Mouse (Mus musculus): ENCODE data around the gene Hes2. TPM values are rescaled to one million over a fixed set of nuclear protein-coding genes. Genes with fewer than 3 reads are reported as not detected.

Gene Hes2
- polyA plus RNA-seq, 1 experiment from 2014 or later = not detected

DNA sequence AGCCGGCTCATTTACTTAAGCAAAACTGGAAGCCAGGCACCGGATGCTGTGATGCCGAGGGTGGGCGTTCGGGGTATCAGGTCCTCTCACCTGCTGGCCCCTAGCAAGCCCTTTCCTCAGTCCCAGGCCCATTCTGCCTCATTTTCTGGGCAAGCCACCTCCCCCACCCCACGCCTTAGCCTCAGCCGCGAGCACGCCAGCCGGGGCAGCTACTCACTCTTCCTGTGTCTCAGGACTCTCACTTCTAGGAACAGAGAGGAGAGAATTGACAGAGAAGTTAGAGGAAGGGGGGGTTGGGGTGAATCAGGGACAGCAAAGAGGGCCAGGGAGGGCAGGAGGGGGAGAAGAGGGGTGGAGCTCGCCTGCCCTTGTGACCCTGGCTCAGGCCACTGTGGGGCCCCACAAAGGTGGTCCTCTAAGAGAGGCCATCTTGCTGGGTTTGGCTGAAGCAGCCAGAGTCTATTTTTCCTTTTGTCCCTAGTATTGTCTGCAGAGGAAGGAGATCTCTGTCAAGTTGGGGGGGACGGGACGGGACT lies 29.2 kb upstream of the Hes2 start:
- WGBS = 36% methylated on average over 13 of the region's 13 CpGs
- Histone ChIP-seq H3K4me1 (replicated peaks; ENCODE audit: control insufficient read depth, insufficient read depth, low read length) (peaks cover 13% of the 10 kb centered on the region), H3K4me2 (peak overlapping the region; percentile 68), H3K36me3 (ENCODE audit: control insufficient read depth, insufficient read depth, low read length) (no peaks in the 10 kb centered on the region), H3K27ac (ENCODE audit: low read depth, low read length) (no peak overlapping the region), H3K9ac (ENCODE audit: low read depth, low read length) (no peak overlapping the region), H3K27me3 (replicated peaks; ENCODE audit: control insufficient read depth, insufficient read depth, low read length) (peaks cover 97% of the 10 kb centered on the region), H3K4me3 (ENCODE audit: low read depth, low read length) (peak overlapping the region; percentile 22; the same call in 1 of the 2 replicates), H3K9me3 (ENCODE audit: control insufficient read depth, low read length) (no peaks in the 10 kb centered on the region)
- DNase-seq (ENCODE audit: low spot score) = no peak
- no peak for ATAC-seq (replicated peaks; ENCODE audit: low FRiP score)

DNA sequence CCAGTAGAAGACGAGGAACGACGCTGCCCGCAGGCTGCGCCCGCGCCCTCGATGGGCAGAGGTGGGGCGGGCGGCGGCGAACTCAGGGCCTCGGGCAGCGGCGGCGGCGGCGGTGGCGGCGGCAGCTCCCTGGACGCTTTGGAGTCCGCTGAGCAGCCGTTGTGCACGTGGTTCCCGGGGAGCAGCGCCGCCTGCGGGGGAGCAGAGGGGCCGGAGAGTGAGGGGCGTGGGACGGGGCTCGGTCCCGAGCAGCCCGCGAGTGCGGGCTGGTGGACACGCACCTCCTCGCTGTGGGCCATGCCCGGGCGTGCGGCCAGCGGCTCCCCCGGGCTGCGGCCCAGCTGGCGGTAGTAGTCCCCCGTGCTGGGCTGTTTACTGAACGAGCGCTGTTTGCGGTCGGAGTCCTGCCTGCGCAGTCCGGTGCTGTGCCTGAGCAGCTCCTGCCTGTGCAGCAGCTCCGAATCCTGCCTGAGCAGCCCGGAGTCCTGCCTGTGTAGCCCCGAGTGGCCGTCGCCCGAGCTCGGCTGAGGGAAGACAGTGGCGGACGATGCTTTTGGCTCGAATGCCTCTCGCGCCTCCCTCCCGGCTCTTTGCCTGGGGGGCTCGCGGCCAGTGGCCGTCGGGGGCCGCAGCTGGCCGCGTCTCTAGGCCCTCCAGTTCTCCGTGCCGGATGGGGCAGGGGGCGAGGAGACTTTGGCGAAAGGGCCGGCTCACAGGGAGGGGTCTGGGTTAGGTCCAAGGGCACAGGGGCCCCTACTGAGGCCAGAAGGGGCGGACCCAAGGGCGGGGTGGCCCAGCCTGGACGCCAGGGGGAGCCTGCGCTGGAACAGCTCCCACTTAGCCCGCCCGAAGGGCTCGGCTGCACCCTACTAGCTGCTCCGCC lies 27.7 kb upstream of the Hes2 start:
- Histone ChIP-seq H3K9me3 (ENCODE audit: control insufficient read depth, low read length) (no peaks in the 10 kb centered on the region), H3K4me1 (replicated peaks; ENCODE audit: control insufficient read depth, insufficient read depth, low read length) (peaks cover 6% of the 10 kb centered on the region), H3K4me2 (peak overlapping the region; percentile 68), H3K36me3 (ENCODE audit: control insufficient read depth, insufficient read depth, low read length) (no peaks in the 10 kb centered on the region), H3K9ac (ENCODE audit: low read depth, low read length) (peak overlapping the region; percentile 5; the same call in 1 of the 2 replicates), H3K27me3 (replicated peaks; ENCODE audit: control insufficient read depth, insufficient read depth, low read length) (peaks cover 81% of the 10 kb centered on the region), H3K27ac (ENCODE audit: low read depth, low read length) (no peak overlapping the region), H3K4me3 (ENCODE audit: low read depth, low read length) (peak overlapping the region; percentile 34)
- ATAC-seq (replicated peaks; ENCODE audit: low FRiP score) (peak; percentile 73), DNase-seq (ENCODE audit: low spot score) (no peak)
- under 1% methylated on average over 85 of the region's 85 CpGs for WGBS

DNA sequence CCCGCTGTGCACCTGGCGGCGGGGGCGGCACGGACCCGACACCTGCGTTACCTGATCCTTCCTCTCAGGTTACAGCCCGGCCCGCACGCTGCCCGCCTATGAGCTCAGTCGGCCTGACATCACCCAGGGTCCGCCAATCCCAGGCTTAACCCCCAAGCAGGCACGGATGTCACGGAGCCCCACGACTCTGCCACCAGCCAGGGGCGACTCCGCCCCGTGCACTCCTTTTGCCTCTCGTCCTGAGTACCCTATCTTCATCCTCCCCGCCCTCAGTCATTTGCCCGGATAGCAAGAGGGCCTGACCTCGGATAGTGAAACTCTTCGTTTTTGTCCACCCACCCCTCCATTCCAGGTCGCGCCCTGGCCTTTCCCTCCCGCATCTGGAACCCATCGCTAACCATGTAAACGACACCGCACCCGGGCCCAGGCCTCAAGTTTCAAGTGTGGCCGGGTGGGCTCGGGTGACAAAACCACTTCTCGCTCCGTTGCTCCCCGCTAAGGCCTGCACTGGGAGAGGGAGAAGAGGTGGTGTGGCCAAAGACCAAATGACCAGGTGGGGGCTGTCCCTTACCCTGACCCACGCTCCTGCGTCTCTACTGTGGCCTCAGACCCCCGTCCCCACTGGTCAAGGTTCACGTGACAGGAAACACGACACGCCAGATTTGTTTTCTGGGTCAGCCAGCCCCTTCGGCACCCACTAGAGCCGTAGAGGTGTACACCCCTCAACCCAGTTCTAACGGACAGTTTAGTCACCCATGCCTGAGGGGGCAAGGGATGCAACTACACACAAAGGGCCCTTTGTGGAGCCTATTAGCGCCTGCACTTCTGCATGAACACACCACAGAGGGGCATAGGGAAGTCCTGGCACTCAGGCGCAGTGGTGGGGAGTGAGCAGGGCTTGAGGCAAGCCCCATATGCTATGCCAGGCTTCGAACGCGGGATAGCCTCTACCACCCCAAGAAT lies 26.6 kb upstream of the Hes2 start:
- no peak overlapping the region for H3K27ac ChIP-seq (ENCODE audit: low read depth, low read length)
- peak overlapping the region; percentile 34 for H3K4me3 ChIP-seq (ENCODE audit: low read depth, low read length)
- H3K4me2 ChIP-seq = peak overlapping the region; percentile 68
- WGBS = 8% methylated on average over 50 of the region's 50 CpGs
- DNase-seq (ENCODE audit: low spot score) = no peak
- no peak; the same call in 1 of the 2 replicates for ATAC-seq (replicated peaks; ENCODE audit: low FRiP score)
- H3K9ac ChIP-seq (ENCODE audit: low read depth, low read length) = no peak overlapping the region
- H3K4me1 ChIP-seq (replicated peaks; ENCODE audit: control insufficient read depth, insufficient read depth, low read length) = peaks cover 6% of the 10 kb centered on the region
- H3K36me3 ChIP-seq (ENCODE audit: control insufficient read depth, insufficient read depth, low read length) = no peaks in the 10 kb centered on the region
- peaks cover 73% of the 10 kb centered on the region for H3K27me3 ChIP-seq (replicated peaks; ENCODE audit: control insufficient read depth, insufficient read depth, low read length)
- no peaks in the 10 kb centered on the region for H3K9me3 ChIP-seq (ENCODE audit: control insufficient read depth, low read length)

DNA sequence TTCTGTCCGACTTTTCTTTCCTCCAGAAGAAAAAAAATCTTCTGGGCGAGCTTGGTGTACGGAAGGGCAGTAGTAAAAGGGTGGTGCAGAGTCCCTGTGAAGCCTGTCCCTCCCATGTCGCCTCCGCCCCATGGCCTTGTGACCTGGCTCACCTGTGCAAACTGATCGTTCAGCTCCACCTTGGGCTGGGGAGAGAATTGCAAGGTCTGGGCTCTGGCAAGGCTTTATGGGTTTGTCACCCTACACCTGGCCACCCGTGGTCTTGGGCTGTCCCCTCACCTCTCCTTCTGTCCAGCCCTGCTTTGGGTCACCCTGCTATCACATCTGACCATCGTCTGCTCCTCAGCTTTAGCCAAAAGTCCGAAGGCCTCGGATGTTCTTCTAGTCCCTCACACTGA lies 25.9 kb upstream of the Hes2 start:
- H3K9me3 ChIP-seq (ENCODE audit: control insufficient read depth, low read length) = no peaks in the 10 kb centered on the region
- no peak overlapping the region for H3K4me2 ChIP-seq
- H3K4me1 ChIP-seq (replicated peaks; ENCODE audit: control insufficient read depth, insufficient read depth, low read length) = peaks cover 6% of the 10 kb centered on the region
- no peak overlapping the region for H3K9ac ChIP-seq (ENCODE audit: low read depth, low read length)
- DNase-seq (ENCODE audit: low spot score) (no peak), ATAC-seq (replicated peaks; ENCODE audit: low FRiP score) (no peak)
- no peaks in the 10 kb centered on the region for H3K36me3 ChIP-seq (ENCODE audit: control insufficient read depth, insufficient read depth, low read length)
- H3K4me3 ChIP-seq (ENCODE audit: low read depth, low read length) = no peak overlapping the region
- peaks cover 67% of the 10 kb centered on the region for H3K27me3 ChIP-seq (replicated peaks; ENCODE audit: control insufficient read depth, insufficient read depth, low read length)
- no peak overlapping the region for H3K27ac ChIP-seq (ENCODE audit: low read depth, low read length)
- 30% methylated on average over 10 of the region's 10 CpGs for WGBS

DNA sequence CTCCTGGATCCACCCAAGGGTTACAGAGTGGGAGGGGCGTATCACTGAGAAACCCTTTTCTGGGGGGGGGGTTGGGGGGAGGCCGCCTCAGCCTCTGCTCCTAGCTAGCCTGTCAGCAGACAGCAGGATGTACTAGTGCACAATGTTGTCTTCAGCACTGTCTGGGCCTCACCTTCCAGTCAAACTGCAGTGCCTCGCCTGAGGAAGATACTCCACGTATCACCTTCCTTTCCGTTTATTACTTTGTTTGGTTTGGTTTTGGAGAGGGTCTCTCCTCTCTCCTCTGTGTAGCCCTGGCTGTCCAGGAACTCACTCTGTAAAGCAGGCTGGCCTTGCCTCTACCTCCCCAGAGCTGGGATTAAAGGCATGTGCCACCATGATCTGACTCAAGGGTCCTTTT lies 25.5 kb upstream of the Hes2 start:
- peaks cover 7% of the 10 kb centered on the region for H3K4me1 ChIP-seq (replicated peaks; ENCODE audit: control insufficient read depth, insufficient read depth, low read length)
- no peak overlapping the region for H3K4me3 ChIP-seq (ENCODE audit: low read depth, low read length)
- H3K36me3 ChIP-seq (ENCODE audit: control insufficient read depth, insufficient read depth, low read length) = no peaks in the 10 kb centered on the region

DNA sequence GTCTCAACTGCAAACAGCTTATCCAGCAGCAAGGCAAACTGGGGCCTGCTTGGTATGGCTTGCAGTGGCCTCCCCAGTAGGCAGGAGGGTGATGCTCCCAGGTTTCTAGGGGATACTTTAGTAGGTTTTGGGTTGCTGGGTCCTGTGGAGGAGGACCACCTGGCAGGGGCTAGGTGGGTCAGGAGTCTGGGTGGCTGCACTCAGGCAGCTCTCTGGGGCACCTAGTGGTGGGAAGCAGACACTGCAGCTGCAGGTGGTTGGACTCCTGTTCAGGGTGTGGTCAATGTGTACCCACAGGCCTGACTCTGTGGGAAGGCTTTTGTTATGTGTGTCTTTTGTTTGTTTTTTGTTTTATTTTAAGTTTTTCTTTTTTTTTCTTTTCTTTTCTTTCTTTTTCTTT lies 24.2 kb upstream of the Hes2 start:
- DNase-seq (ENCODE audit: low spot score) (peak; percentile 50), ATAC-seq (replicated peaks; ENCODE audit: low FRiP score) (no peak)
- Histone ChIP-seq H3K27ac (ENCODE audit: low read depth, low read length) (no peak overlapping the region), H3K36me3 (ENCODE audit: control insufficient read depth, insufficient read depth, low read length) (no peaks in the 10 kb centered on the region), H3K4me2 (no peak overlapping the region), H3K9ac (ENCODE audit: low read depth, low read length) (no peak overlapping the region), H3K4me3 (ENCODE audit: low read depth, low read length) (no peak overlapping the region), H3K4me1 (replicated peaks; ENCODE audit: control insufficient read depth, insufficient read depth, low read length) (peaks cover 14% of the 10 kb centered on the region), H3K9me3 (ENCODE audit: control insufficient read depth, low read length) (no peaks in the 10 kb centered on the region), H3K27me3 (replicated peaks; ENCODE audit: control insufficient read depth, insufficient read depth, low read length) (peaks cover 49% of the 10 kb centered on the region)

More for the DNA sequence above, 25.5 kb upstream of the Hes2 start:
- no peak for DNase-seq (ENCODE audit: low spot score)
- 50% methylated on average over 5 of the region's 5 CpGs for WGBS
- no peak for ATAC-seq (replicated peaks; ENCODE audit: low FRiP score)
- H3K27me3 ChIP-seq (replicated peaks; ENCODE audit: control insufficient read depth, insufficient read depth, low read length) = peaks cover 62% of the 10 kb centered on the region
- no peaks in the 10 kb centered on the region for H3K9me3 ChIP-seq (ENCODE audit: control insufficient read depth, low read length)
- H3K27ac ChIP-seq (ENCODE audit: low read depth, low read length) = no peak overlapping the region
- no peak overlapping the region for H3K4me2 ChIP-seq
- no peak overlapping the region for H3K9ac ChIP-seq (ENCODE audit: low read depth, low read length)

DNA sequence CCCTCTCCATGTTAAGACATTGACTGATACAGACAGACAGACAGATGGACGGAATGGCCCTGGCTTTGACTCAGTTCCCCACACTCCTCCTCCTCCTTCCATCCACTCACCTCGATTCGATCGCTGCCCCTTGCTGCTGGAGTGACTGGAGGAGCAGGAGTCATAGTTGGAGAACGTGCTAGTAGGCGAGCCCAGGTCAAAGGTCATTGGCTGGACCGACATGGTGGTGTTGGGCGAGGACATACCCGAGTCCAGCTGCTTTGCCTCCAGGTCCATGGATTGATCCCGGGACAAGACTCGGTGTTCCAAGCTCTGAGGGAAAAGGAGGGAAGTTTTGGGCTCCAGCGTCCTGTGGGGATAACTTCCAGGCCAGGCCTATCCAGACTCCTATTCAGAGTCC lies 23.3 kb upstream of the Hes2 start:
- Histone ChIP-seq H3K27ac (ENCODE audit: low read depth, low read length) (no peak overlapping the region), H3K4me1 (replicated peaks; ENCODE audit: control insufficient read depth, insufficient read depth, low read length) (peaks cover 14% of the 10 kb centered on the region), H3K4me2 (no peak overlapping the region), H3K9ac (ENCODE audit: low read depth, low read length) (no peak overlapping the region), H3K27me3 (replicated peaks; ENCODE audit: control insufficient read depth, insufficient read depth, low read length) (peaks cover 41% of the 10 kb centered on the region), H3K4me3 (ENCODE audit: low read depth, low read length) (no peak overlapping the region), H3K9me3 (ENCODE audit: control insufficient read depth, low read length) (no peaks in the 10 kb centered on the region), H3K36me3 (ENCODE audit: control insufficient read depth, insufficient read depth, low read length) (no peaks in the 10 kb centered on the region)
- ATAC-seq (replicated peaks; ENCODE audit: low FRiP score) = no peak
- WGBS = 78% methylated on average over 12 of the region's 12 CpGs
- no peak for DNase-seq (ENCODE audit: low spot score)

DNA sequence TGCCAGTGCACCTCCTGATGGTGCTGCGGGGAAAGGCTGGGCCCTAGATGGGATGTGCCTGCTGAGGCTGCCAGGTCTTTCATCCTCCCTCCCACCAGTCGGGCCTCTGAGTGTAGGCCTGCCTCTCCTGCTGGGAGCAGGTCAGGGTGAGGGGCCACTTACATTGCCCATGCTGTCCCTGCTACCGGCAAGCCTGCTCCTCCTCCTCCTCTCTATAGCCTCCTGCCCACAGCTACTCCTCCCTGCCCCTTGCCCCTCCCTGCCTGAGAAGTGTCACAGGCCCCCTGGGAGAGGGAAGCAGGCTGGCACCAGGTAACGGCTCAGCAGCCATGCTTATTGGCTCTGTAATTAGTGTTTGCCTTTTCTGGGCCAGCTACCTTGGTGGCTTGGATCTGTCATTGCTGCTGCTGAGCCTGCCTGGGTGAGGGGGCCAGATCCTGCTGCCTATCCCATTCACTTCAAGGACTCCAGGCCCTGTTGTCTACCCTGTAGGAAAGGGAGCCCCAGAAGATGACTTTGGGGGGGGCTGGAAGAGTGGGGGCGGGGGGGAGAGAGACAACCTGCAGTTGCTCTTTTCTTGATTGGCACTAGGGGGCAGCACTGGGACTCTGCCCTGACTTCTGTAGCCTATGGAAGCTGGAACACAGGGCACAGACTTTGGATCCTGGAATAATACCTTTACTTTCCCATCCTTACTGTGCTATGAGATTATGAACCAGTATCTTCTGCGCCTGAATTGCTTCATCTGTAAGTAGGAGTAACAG lies 22.4 kb upstream of the Hes2 start:
- no peaks in the 10 kb centered on the region for H3K9me3 ChIP-seq (ENCODE audit: control insufficient read depth, low read length)
- peaks cover 34% of the 10 kb centered on the region for H3K27me3 ChIP-seq (replicated peaks; ENCODE audit: control insufficient read depth, insufficient read depth, low read length)

More for the DNA sequence above, 22.4 kb upstream of the Hes2 start:
- ATAC-seq (replicated peaks; ENCODE audit: low FRiP score) = no peak
- H3K4me2 ChIP-seq = no peak overlapping the region
- H3K4me1 ChIP-seq (replicated peaks; ENCODE audit: control insufficient read depth, insufficient read depth, low read length) = peaks cover 11% of the 10 kb centered on the region
- WGBS = 39% methylated on average over 6 of the region's 6 CpGs
- no peak overlapping the region for H3K4me3 ChIP-seq (ENCODE audit: low read depth, low read length)
- no peak for DNase-seq (ENCODE audit: low spot score)
- no peak overlapping the region for H3K27ac ChIP-seq (ENCODE audit: low read depth, low read length)
- H3K36me3 ChIP-seq (ENCODE audit: control insufficient read depth, insufficient read depth, low read length) = no peaks in the 10 kb centered on the region
- no peak overlapping the region for H3K9ac ChIP-seq (ENCODE audit: low read depth, low read length)

Measured in liver, embryonic 11.5 days (tissue).